Comparison of ENCODE assay signal across 10 mouse cellular contexts in the genomic region with DNA sequence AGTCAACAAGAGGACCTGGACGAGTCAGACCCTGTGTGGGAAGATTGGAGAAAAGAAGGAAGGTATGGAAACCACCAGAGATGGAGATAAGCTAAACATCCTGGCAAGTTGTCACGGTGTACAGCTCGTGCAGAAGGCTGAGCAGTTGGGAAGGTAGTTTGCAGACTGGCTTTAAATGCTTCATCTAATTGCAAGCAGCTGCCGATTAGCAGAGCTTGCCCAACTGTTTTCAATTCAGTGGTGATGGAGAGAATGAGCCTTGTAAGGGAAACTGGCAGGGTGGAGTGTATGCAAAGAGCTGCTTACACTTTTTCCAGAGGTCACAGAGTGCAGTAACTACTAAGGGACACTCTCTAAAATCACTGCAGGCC.
DNase-seq lines count a peak whose midpoint lies in the region; TF ChIP-seq lines count a peak whose summit lies in the region.
"Had no signal": no experiment of that assay in that cellular context is flagged by ENCODE, and none has a peak within 500 bp of the region (broad histone marks: within the 10 kb centered on the region; RNA-seq: fewer than 3 reads in every experiment).

No protein-coding gene starts in this region.

- TF ChIP-seq CTCF in spleen, adult 2 months (IDR thresholded peaks at IDR 0.05; ENCODE audit: extremely low read depth, insufficient read depth, insufficient read length, insufficient replicate concordance) = no peak

- peak; percentile 33 to 46 for DNase-seq in cerebellum, postnatal 14 days
- no peak for DNase-seq in cerebellum, adult 9-10 months
- no peak for DNase-seq in spleen, adult 2 months (ENCODE audit: low read depth in 1 of 2, low spot score in 2 of 2)
- DNase-seq in spleen, postnatal 4 days (ENCODE audit: low spot score in 2 of 2) = no peak
- peak; percentile 44 to 45 for DNase-seq in layer of hippocampus, postnatal 10 days (ENCODE audit: low spot score in 2 of 2)
- peak; percentile 32 for DNase-seq in telencephalon, adult 2 months (ENCODE audit: low read depth, low spot score)
- DNase-seq in kidney, adult 9 months = no peak
- no peak for DNase-seq in c-Kit-positive CD71-positive TER-119-positive erythroid progenitor cells, embryonic 14.5 days (ENCODE audit: low spot score)
- DNase-seq: lung, postnatal 36 days had no signal

- H3K4me3 ChIP-seq in spleen, adult 2 months (ENCODE audit: extremely low read depth, insufficient read depth, insufficient read length) = peak overlapping the region; percentile 31; the same call in 1 of the 2 replicates
- H3K4me3 ChIP-seq: heart, embryonic 15.5 days had no signal

- H3K27ac ChIP-seq in spleen, adult 2 months (ENCODE audit: insufficient read depth, low read length) = peak overlapping the region; percentile 50
- H3K27ac ChIP-seq: heart, embryonic 15.5 days had no signal

- no peak for TF ChIP-seq POLR2A in spleen, adult 2 months (IDR thresholded peaks at IDR 0.05; ENCODE audit: low read depth, low read length)

- H3K27me3 ChIP-seq in spleen, adult 2 months (ENCODE audit: control insufficient read depth, insufficient read depth, low read length) = no peaks in the 10 kb centered on the region

- 11% methylated on average over 4 of the region's 4 CpGs for WGBS in spleen, adult 2 months

- no peaks in the 10 kb centered on the region for H3K36me3 ChIP-seq in spleen, adult 2 months (ENCODE audit: control insufficient read depth, insufficient read depth, low read length)
- H3K36me3 ChIP-seq: heart, embryonic 15.5 days had no signal

- peaks cover 2% of the 10 kb centered on the region; the same call in 1 of the 2 replicates for H3K4me1 ChIP-seq in spleen, adult 2 months (ENCODE audit: control insufficient read depth, insufficient read depth, insufficient read length)
- H3K4me1 ChIP-seq: heart, embryonic 15.5 days had no signal

Comparison
In these comparisons a context has a peak if more than half of its experiments do, and no peak if none do; other contexts are left out.
1. DNase-seq: peak in cerebellum, postnatal 14 days (2 of 2), layer of hippocampus, postnatal 10 days (2 of 2) and telencephalon, adult 2 months (single experiment); none in cerebellum, adult 9-10 months (single experiment), spleen, adult 2 months (0 of 2), spleen, postnatal 4 days (0 of 2), kidney, adult 9 months (single experiment) and c-Kit-positive CD71-positive TER-119-positive erythroid progenitor cells, embryonic 14.5 days (single experiment).